Mouse (Mus musculus): ENCODE data around the gene Cnr2. TPM values are rescaled to one million over a fixed set of nuclear protein-coding genes. Genes with fewer than 3 reads are reported as not detected.
A peak's percentile ranks its signal among the peaks of the same experiment; 100 is the strongest.

Gene Cnr2
- polyA plus RNA-seq (2011; ENCODE audit: insufficient read length, low read depth, missing spikeins) = not detected in 2 replicates

GRCm38 (mm10) chr4:135895071-135895571 lies at the start of gene Cnr2:
Cnr2 (plus strand) TSS chr4:135895394.
- no peak within 1 kb of the TSS for H3K4me3 ChIP-seq (ENCODE audit: insufficient read depth, low read length)
- H3K27ac ChIP-seq (ENCODE audit: insufficient read depth, low read length) = no peak within 1 kb of the TSS
- TF ChIP-seq CTCF (IDR thresholded peaks at IDR 0.05; ENCODE audit: borderline replicate concordance, insufficient read depth, low read length) (no peak), POLR2A (IDR thresholded peaks at IDR 0.05; ENCODE audit: low read depth, low read length) (no peak)
- no peaks in the 10 kb centered on the region for H3K4me1 ChIP-seq (ENCODE audit: control insufficient read depth, insufficient read depth, low read length)

GRCm38 (mm10) chr4:135847581-135847980 lies 47.6 kb upstream of the Cnr2 start:
- Histone ChIP-seq H3K4me3 (ENCODE audit: insufficient read depth, low read length) (no peak overlapping the region), H3K27ac (ENCODE audit: insufficient read depth, low read length) (no peak overlapping the region), H3K4me1 (ENCODE audit: control insufficient read depth, insufficient read depth, low read length) (no peaks in the 10 kb centered on the region; the same call in 1 of the 2 replicates)
- TF ChIP-seq CTCF (IDR thresholded peaks at IDR 0.05; ENCODE audit: borderline replicate concordance, insufficient read depth, low read length) (no peak), POLR2A (IDR thresholded peaks at IDR 0.05; ENCODE audit: low read depth, low read length) (no peak)

- Histone ChIP-seq H3K4me1 (ENCODE audit: control insufficient read depth, insufficient read depth, low read length) (no peaks in the 10 kb centered on the region; the same call in 1 of the 2 replicates), H3K27ac (ENCODE audit: insufficient read depth, low read length) (no peak overlapping the region), H3K4me3 (ENCODE audit: insufficient read depth, low read length) (no peak overlapping the region)
- no peak for TF ChIP-seq POLR2A (IDR thresholded peaks at IDR 0.05; ENCODE audit: low read depth, low read length)
- no peak for TF ChIP-seq CTCF (IDR thresholded peaks at IDR 0.05; ENCODE audit: borderline replicate concordance, insufficient read depth, low read length)
Observed at GRCm38 (mm10) chr4:135850411-135851095, 44.6 kb upstream of the Cnr2 start.

- Histone ChIP-seq H3K4me3 (ENCODE audit: insufficient read depth, low read length) (no peak overlapping the region), H3K27ac (ENCODE audit: insufficient read depth, low read length) (no peak overlapping the region), H3K4me1 (ENCODE audit: control insufficient read depth, insufficient read depth, low read length) (no peaks in the 10 kb centered on the region; the same call in 1 of the 2 replicates)
- TF ChIP-seq CTCF (IDR thresholded peaks at IDR 0.05; ENCODE audit: borderline replicate concordance, insufficient read depth, low read length) (no peak), POLR2A (IDR thresholded peaks at IDR 0.05; ENCODE audit: low read depth, low read length) (no peak)
Observed at GRCm38 (mm10) chr4:135851942-135852341, 43.3 kb upstream of the Cnr2 start.

GRCm38 (mm10) chr4:135853987-135854546 lies 41.1 kb upstream of the Cnr2 start:
- 0 out of 2 replicates have a peak, but pooled peaks have one; percentile 4 for TF ChIP-seq POLR2A (IDR thresholded peaks at IDR 0.05; ENCODE audit: low read depth, low read length)
- no peak for TF ChIP-seq CTCF (IDR thresholded peaks at IDR 0.05; ENCODE audit: borderline replicate concordance, insufficient read depth, low read length)
- Histone ChIP-seq H3K4me3 (ENCODE audit: insufficient read depth, low read length) (no peak overlapping the region), H3K4me1 (ENCODE audit: control insufficient read depth, insufficient read depth, low read length) (no peaks in the 10 kb centered on the region; the same call in none of the 2 replicates), H3K27ac (ENCODE audit: insufficient read depth, low read length) (no peak overlapping the region)

GRCm38 (mm10) chr4:135854630-135855029 lies 40.6 kb upstream of the Cnr2 start:
- no peak overlapping the region for H3K27ac ChIP-seq (ENCODE audit: insufficient read depth, low read length)
- no peak overlapping the region for H3K4me3 ChIP-seq (ENCODE audit: insufficient read depth, low read length)
- TF ChIP-seq POLR2A (IDR thresholded peaks at IDR 0.05; ENCODE audit: low read depth, low read length) (no peak; the same call in 1 of the 2 replicates), CTCF (IDR thresholded peaks at IDR 0.05; ENCODE audit: borderline replicate concordance, insufficient read depth, low read length) (no peak)
- H3K4me1 ChIP-seq (ENCODE audit: control insufficient read depth, insufficient read depth, low read length) = peaks cover 2% of the 10 kb centered on the region

GRCm38 (mm10) chr4:135855080-135855479 lies 40.1 kb upstream of the Cnr2 start:
- Histone ChIP-seq H3K4me3 (ENCODE audit: insufficient read depth, low read length) (peak overlapping the region; percentile 74), H3K4me1 (ENCODE audit: control insufficient read depth, insufficient read depth, low read length) (peaks cover 7% of the 10 kb centered on the region)
- TF ChIP-seq POLR2A (IDR thresholded peaks at IDR 0.05; ENCODE audit: low read depth, low read length) (no peak), CTCF (IDR thresholded peaks at IDR 0.05; ENCODE audit: borderline replicate concordance, insufficient read depth, low read length) (no peak)

GRCm38 (mm10) chr4:135855536-135856222 lies 39.5 kb upstream of the Cnr2 start, which contains the start of gene Srsf10:
Srsf10 (plus strand) TSS chr4:135855747.
- peak within 1 kb of the TSS; percentile 95 for H3K27ac ChIP-seq (ENCODE audit: insufficient read depth, low read length)
- H3K4me3 ChIP-seq (ENCODE audit: insufficient read depth, low read length) = peak within 1 kb of the TSS; percentile 95
- no peak for TF ChIP-seq CTCF (IDR thresholded peaks at IDR 0.05; ENCODE audit: borderline replicate concordance, insufficient read depth, low read length)
- peak; percentile 86 for TF ChIP-seq POLR2A (IDR thresholded peaks at IDR 0.05; ENCODE audit: low read depth, low read length)
- peaks cover 7% of the 10 kb centered on the region for H3K4me1 ChIP-seq (ENCODE audit: control insufficient read depth, insufficient read depth, low read length)

More at GRCm38 (mm10) chr4:135855080-135855479, 40.1 kb upstream of the Cnr2 start:
- H3K27ac ChIP-seq (ENCODE audit: insufficient read depth, low read length) = peak overlapping the region; percentile 95

GRCm38 (mm10) chr4:135856223-135857091 lies 38.7 kb upstream of the Cnr2 start:
- TF ChIP-seq CTCF (IDR thresholded peaks at IDR 0.05; ENCODE audit: borderline replicate concordance, insufficient read depth, low read length) (no peak), POLR2A (IDR thresholded peaks at IDR 0.05; ENCODE audit: low read depth, low read length) (no peak)
- Histone ChIP-seq H3K4me1 (ENCODE audit: control insufficient read depth, insufficient read depth, low read length) (peaks cover 11% of the 10 kb centered on the region), H3K27ac (ENCODE audit: insufficient read depth, low read length) (peak overlapping the region; percentile 95), H3K4me3 (ENCODE audit: insufficient read depth, low read length) (peak overlapping the region; percentile 95)
